Mouse (Mus musculus) C2C12 (cell line): ENCODE results near the gene Olfr1344.

Source experiments
- CEBPB ChIP-seq: IDR thresholded peaks from one replicate; pipeline ENCODE4 v1.6.1; 2011; ENCODE audit warnings: low read depth, mild to moderate bottlenecking, control low read depth, moderate library complexity
- CTCF ChIP-seq: IDR thresholded peaks from one replicate; pipeline ENCODE4 v1.5.1; 2011; ENCODE audit not compliant: control insufficient read depth, insufficient read depth, insufficient read length
- USF1 ChIP-seq: IDR thresholded peaks from one replicate; pipeline ENCODE4 v1.6.1; 2011; ENCODE audit warnings: low read depth, mild to moderate bottlenecking, control low read depth, moderate library complexity

DNA sequence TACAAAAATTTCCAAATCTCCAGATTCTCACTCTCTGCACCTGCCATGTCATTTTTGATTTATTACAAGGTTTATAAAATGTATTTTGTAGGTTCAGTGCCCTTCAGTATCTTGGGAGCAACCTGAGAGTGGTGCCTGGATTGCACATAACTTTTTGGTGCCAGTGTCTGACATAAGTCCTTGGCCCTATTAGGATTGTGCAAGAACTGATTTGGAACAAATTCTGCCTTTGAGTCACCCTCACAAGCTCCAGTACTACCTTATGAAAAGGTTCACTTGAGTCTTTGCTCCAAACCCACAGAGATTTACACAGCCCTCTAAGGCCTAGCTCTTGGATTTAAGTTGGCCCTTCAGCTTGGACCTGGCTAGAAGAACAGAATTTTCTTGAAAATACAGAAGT is 28.5 kb downstream of the Olfr1344 start, which contains the start of gene Olfr1346:
- TF ChIP-seq USF1 (no peak), CTCF (no peak), CEBPB (no peak)
